Mouse (Mus musculus) midbrain, embryonic 15.5 days (tissue): Measurements from ENCODE around the gene Adgrb3. TPM values are rescaled to one million over a fixed set of nuclear protein-coding genes. Genes with fewer than 3 reads are reported as not detected.

Experiments used
- ATAC-seq: fragments of 200-750 bp; cut with Nextera tagmentation; replicated peaks from 2 replicates; pipeline ENCODE4 v1.8.0; 2017; ENCODE audit warnings: moderate TSS enrichment
- H3K27ac ChIP-seq: fragments of 300-500 bp; sonication (generic); 2 replicates; pipeline ENCODE4 v1.5.1; 2015; ENCODE audit warnings: mild to moderate bottlenecking, inconsistent platforms
- H3K27me3 ChIP-seq: fragments of 300-500 bp; sonication (generic); replicated peaks from 2 replicates; pipeline ENCODE4 v1.6.1; 2015; ENCODE audit warnings: inconsistent platforms
- H3K36me3 ChIP-seq: fragments of 300-500 bp; sonication (generic); replicated peaks from 2 replicates; pipeline ENCODE4 v1.6.1; 2015; ENCODE audit warnings: inconsistent platforms
- H3K4me1 ChIP-seq: fragments of 300-500 bp; sonication (generic); 2 replicates; pipeline ENCODE4 v1.6.1; 2015; ENCODE audit warnings: inconsistent platforms
- H3K4me2 ChIP-seq: fragments of 300-500 bp; sonication (generic); 2 replicates; pipeline ENCODE4 v1.6.1; 2015; ENCODE audit warnings: inconsistent platforms, mild to moderate bottlenecking, moderate library complexity
- H3K4me3 ChIP-seq: fragments of 300-500 bp; sonication (generic); 2 replicates; pipeline ENCODE4 v1.5.1; 2015; ENCODE audit warnings: mild to moderate bottlenecking, inconsistent platforms
- H3K9ac ChIP-seq: fragments of 300-500 bp; sonication (generic); 2 replicates; pipeline ENCODE4 v1.6.1; 2015; ENCODE audit warnings: mild to moderate bottlenecking, inconsistent platforms
- H3K9me3 ChIP-seq: fragments of 300-500 bp; sonication (generic); 2 replicates; pipeline ENCODE4 v1.6.1; 2016; ENCODE audit warnings: inconsistent platforms
- WGBS: fragments of 180-500 bp; shearing (Covaris S2); methylation state at CpG from one replicate; pipeline ENCODE4 v1.1.7; 2015; ENCODE audit warnings: mixed read lengths; 5-methylcytosine and 5-hydroxymethylcytosine counted together
- polyA plus RNA-seq: library from polyadenylated mRNA; unstranded; fragments of >200 nt; fragmentation: Nextera tagmentation; extraction: Ambion mirVana; gene quantifications from 2 replicates; pipeline ENCODE4 v1.2.1, GENCODE M21; 2015

Gene Adgrb3
- polyA plus RNA-seq, 1 experiment from 2014 or later = 60.6 TPM

DNA sequence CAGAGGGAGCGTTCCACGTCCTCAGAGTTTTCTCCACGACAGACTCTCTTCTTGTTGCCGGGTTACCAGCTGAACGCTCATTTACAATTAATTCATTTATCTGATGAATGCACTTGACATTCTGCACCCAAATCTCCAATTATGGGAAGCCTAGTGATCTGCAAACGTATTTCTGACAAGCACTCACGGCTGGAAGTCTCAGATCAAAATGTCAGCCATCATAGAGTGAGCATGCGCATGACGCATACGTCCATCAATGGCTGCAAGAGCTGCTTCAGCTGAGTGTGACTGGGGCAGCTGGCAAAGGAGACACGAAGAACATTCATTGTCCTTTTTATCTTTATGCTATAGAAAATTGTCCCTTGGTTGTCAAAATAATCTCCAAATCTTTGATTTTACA is 637.5 kb downstream of the Adgrb3 start:
- no peak overlapping the region for H3K9ac ChIP-seq
- no peaks in the 10 kb centered on the region for H3K9me3 ChIP-seq
- ATAC-seq = 0 out of 2 replicates have a peak, but pooled peaks have one; percentile 40

DNA sequence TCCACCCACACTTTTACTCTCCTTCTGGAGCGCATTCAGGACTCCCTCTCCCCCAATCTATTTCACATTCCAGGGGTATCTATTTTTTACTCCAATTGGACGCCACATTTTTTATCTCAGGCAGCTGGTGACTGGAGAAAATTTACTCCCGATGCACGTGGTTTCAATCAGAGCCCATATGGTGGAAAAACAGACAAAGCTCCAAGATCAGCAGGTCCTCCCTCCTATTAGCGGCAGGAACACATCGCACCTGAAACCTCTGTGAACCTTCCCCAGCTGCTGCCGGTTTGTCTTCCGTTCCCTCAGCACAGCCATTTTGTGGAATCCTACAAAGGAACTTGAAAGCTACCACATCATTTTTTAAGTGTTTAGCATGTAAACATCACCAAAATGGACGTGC is 640.2 kb downstream of the Adgrb3 start:
- Histone ChIP-seq H3K36me3 (no peaks in the 10 kb centered on the region), H3K9me3 (no peaks in the 10 kb centered on the region), H3K27ac (no peak overlapping the region), H3K4me2 (no peak overlapping the region), H3K9ac (no peak overlapping the region), H3K4me3 (no peak overlapping the region), H3K27me3 (no peaks in the 10 kb centered on the region), H3K4me1 (0 out of 2 replicates have a peak, but pooled peaks cover 2% of the 10 kb centered on the region)
- WGBS = 65% methylated on average over 9 of the region's 9 CpGs
- no peak for ATAC-seq

More for the DNA sequence above, 637.5 kb downstream of the Adgrb3 start:
- Histone ChIP-seq H3K36me3 (no peaks in the 10 kb centered on the region), H3K27me3 (no peaks in the 10 kb centered on the region), H3K4me1 (0 out of 2 replicates have a peak, but pooled peaks cover 2% of the 10 kb centered on the region), H3K4me2 (0 out of 2 replicates have a peak overlapping the region, but pooled peaks have one; percentile 6), H3K4me3 (no peak overlapping the region), H3K27ac (no peak overlapping the region)
- WGBS = 31% methylated on average over 11 of the region's 11 CpGs

DNA sequence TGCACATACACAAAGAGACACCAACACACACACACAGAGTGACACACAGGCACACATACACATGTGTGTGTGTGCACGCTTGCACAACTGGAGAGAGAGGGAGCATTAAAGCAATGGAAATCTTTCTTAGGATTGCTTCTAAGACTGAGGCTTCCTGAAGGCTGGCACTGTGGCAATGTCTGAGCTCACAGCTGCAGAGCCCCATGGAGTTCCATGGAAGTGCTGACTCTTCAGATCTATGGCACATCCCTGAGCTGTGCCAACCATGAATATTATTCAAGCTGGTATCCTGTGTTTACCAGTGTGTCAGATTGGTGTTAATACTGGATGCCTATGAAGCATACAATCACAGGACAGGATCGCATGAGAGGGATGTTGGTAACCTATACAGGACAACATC is 643.6 kb downstream of the Adgrb3 start:
- no peaks in the 10 kb centered on the region for H3K9me3 ChIP-seq
- no peaks in the 10 kb centered on the region for H3K36me3 ChIP-seq
- H3K4me3 ChIP-seq = no peak overlapping the region
- no peaks in the 10 kb centered on the region for H3K4me1 ChIP-seq
- 94% methylated on average over 2 of the region's 2 CpGs for WGBS
- H3K27ac ChIP-seq = no peak overlapping the region
- H3K4me2 ChIP-seq = no peak overlapping the region
- no peak overlapping the region for H3K9ac ChIP-seq
- ATAC-seq = no peak
- no peaks in the 10 kb centered on the region for H3K27me3 ChIP-seq

DNA sequence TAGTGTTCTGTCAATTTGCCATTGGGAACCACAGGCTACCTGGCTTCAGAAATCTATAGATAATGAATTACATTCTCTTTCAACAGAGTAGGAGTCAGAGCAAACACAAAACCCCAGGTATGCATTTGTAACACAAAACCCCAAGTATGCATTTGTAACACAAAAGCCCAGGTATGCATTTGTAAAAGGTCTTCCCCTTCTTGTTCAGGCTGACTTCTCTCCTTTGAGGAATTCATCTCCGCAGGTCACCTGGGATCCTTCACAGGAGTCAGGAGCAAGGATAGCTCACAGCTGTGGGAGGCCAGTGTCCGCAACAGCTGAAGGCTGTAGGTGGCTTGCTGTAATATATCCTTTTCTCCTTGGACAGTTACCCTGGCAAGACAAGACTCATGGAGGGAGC is 647.6 kb downstream of the Adgrb3 start:
- ATAC-seq = no peak
- H3K4me2 ChIP-seq = no peak overlapping the region
- H3K27ac ChIP-seq = 0 out of 2 replicates have a peak overlapping the region, but pooled peaks have one; percentile 29
- 71% methylated on average over 2 of the region's 2 CpGs for WGBS
- H3K4me1 ChIP-seq = peaks cover 32% of the 10 kb centered on the region
- no peaks in the 10 kb centered on the region for H3K9me3 ChIP-seq
- H3K27me3 ChIP-seq = no peaks in the 10 kb centered on the region
- H3K36me3 ChIP-seq = no peaks in the 10 kb centered on the region
- H3K9ac ChIP-seq = no peak overlapping the region
- no peak overlapping the region for H3K4me3 ChIP-seq

DNA sequence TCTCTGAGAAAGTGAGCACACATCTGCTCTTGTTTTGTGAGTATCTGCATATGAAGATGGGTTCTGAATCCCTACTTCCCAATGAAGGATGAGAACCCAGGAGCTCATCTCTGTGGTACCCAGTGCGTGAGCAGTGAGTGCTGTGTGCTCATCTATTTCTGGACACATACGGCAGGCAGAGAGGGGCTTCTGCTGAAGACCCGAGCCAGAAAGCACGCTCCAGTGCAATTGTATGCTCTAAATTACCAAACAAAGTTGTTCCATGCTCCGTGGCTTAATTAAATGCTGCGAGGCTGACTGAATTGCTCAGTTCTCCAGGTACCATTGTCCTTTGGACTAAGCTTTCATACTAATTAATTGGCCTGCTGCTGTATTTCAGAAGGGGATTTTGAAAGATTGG is 648.9 kb downstream of the Adgrb3 start:
- peaks cover 32% of the 10 kb centered on the region for H3K4me1 ChIP-seq
- peak overlapping the region; percentile 78 for H3K27ac ChIP-seq
- no peaks in the 10 kb centered on the region for H3K9me3 ChIP-seq
- no peaks in the 10 kb centered on the region for H3K27me3 ChIP-seq
- WGBS = 10% methylated on average over 6 of the region's 6 CpGs
- no peak overlapping the region for H3K4me2 ChIP-seq
- no peak overlapping the region for H3K4me3 ChIP-seq
- H3K36me3 ChIP-seq = no peaks in the 10 kb centered on the region
- no peak overlapping the region for H3K9ac ChIP-seq
- ATAC-seq = peak; percentile 35

DNA sequence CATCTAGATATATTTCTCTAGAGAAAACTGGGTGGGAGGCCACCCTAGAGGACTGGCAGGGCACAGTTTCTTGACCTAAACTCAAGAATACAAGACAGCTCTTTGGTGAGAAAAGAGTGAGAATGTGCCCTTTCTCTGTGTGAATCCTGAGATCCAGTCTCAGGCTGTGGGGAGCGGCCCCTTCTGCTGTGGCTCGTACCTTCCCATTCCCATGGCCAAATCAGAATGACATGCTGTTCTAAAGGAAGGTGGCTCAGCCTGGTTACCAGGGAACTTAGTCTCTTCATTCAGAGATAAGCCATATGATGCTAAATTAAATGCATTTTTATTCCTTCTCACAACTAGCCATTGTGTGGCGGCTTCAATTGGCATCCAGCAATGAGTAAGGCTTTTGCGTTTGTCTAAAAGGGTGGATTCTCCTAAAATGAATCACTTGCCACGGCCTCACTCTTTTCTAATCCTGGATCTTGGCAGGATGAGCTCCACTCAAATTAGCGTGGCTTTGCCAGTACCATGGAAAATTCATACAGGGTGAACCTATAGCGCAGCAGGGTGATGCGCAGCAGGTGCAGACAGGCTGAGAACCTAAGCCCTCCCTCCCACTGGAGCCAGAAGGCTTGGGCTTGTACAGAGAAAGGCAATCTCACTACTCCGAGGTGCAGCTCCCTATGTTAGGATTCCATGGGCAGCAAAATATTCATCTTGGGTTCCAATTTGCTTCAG is 649.5 kb downstream of the Adgrb3 start:
- H3K27ac ChIP-seq = peak overlapping the region; percentile 78
- no peak overlapping the region for H3K9ac ChIP-seq
- H3K4me3 ChIP-seq = no peak overlapping the region
- peak; percentile 77 for ATAC-seq
- H3K27me3 ChIP-seq = no peaks in the 10 kb centered on the region
- peaks cover 32% of the 10 kb centered on the region for H3K4me1 ChIP-seq
- H3K9me3 ChIP-seq = no peaks in the 10 kb centered on the region
- H3K4me2 ChIP-seq = no peak overlapping the region
- no peaks in the 10 kb centered on the region for H3K36me3 ChIP-seq
- 18% methylated on average over 9 of the region's 9 CpGs for WGBS

DNA sequence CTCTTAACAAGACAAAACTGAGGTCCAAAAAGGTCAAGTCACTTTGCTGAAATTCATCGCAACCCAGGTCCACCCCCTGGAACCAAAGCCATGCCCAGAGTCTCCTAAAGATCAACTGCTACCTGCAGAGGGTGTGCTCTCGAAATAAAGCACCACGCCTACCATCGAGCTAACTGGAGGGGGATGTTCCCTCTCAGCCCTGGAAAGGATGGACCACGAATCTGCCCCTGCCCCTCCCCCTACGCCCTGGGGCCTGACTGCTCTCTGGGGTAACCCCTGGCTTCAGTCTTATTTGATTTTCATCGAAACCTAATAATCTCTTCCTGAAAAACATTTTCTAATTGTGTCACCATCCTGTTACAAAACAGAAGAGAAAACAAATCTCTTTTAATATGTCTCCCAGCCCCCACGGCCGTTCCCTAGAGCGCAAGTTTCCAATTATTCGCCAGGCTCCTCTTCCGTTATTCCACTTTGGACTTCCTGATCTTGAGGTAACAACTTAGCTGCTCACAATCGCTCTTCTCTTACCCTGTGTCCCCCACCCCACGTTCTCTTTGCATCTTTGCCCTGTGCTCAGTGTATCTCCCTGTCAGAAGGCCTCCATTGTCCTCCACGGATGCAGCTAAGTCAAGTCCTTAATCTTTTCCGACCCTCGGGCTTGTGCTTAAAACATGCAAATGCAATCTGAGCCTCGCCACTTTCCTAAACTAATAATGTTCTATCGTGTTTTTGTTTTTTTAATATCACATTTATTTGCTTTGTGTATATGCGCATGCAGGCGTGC is 651.0 kb downstream of the Adgrb3 start:
- Histone ChIP-seq H3K4me2 (no peak overlapping the region), H3K27ac (peak overlapping the region; percentile 16), H3K36me3 (no peaks in the 10 kb centered on the region), H3K4me3 (no peak overlapping the region), H3K4me1 (peaks cover 32% of the 10 kb centered on the region), H3K9me3 (no peaks in the 10 kb centered on the region), H3K27me3 (no peaks in the 10 kb centered on the region), H3K9ac (no peak overlapping the region)
- ATAC-seq = peak; percentile 57
- WGBS = 27% methylated on average over 21 of the region's 21 CpGs

DNA sequence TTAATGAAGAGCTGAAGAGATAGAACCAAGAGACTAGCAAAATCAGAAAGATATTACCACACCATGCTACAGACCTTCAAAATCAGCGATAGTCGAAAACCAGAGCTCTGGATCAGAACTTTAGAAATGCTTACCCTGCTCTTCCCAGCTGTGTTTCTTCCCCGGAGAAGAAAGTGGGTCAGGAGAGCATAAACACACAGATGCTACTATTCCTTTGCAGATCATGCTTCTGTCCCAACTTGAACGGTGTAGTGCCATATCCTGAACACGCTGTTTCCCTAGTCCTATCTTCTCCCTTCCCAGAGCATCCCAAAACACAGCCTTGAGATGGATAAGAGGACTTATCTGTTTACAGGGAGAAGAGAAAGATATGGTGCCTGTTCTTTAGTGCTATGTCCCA is 662.4 kb downstream of the Adgrb3 start:
- Histone ChIP-seq H3K27ac (peak overlapping the region; percentile 68; the same call in 1 of the 2 replicates), H3K9me3 (no peaks in the 10 kb centered on the region), H3K9ac (no peak overlapping the region), H3K36me3 (no peaks in the 10 kb centered on the region), H3K4me1 (peaks cover 10% of the 10 kb centered on the region), H3K4me3 (no peak overlapping the region), H3K4me2 (no peak overlapping the region), H3K27me3 (no peaks in the 10 kb centered on the region)
- no peak for ATAC-seq
- 96% methylated on average over 5 of the region's 5 CpGs for WGBS

DNA sequence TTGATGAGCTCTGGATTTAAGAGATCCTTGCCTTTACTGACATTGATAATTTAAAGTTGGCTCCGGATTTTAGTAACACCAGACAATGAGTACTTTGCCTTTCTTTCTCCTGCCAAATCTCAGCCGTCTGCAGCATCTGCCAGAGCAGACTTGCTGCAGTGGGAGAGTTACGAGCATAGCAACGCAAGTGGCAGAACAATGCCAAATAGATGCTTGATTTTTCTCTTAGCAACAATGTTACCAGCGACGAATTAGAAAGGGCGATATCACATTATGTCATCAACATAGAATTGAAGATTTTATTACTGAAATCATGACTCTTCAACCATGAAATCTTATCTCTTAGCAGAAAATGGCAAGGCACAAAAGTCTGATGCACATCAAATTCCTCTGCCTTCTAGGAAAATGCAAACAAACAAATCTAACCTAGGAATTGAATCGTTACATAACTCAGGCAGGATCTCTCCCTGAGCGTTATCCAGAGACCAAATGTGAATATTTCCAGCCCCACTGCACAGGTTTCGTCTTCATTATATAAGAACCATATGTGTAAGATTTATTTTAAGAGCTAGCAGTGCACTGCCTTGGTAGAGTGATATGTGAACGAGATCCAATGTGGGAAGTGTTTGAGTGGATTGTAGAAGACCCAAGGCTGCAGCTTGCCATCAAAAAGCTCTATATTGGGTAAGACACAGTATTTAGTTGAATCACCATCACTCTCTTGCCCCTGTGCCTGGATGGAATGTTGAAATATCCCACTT is 663.3 kb downstream of the Adgrb3 start:
- peaks cover 10% of the 10 kb centered on the region for H3K4me1 ChIP-seq
- H3K4me3 ChIP-seq = no peak overlapping the region
- 28% methylated on average over 11 of the region's 11 CpGs for WGBS
- H3K9ac ChIP-seq = no peak overlapping the region
- H3K27me3 ChIP-seq = no peaks in the 10 kb centered on the region
- ATAC-seq = peak; percentile 78
- H3K9me3 ChIP-seq = no peaks in the 10 kb centered on the region
- peak overlapping the region; percentile 19; the same call in 1 of the 2 replicates for H3K4me2 ChIP-seq
- no peaks in the 10 kb centered on the region for H3K36me3 ChIP-seq
- H3K27ac ChIP-seq = peak overlapping the region; percentile 68

DNA sequence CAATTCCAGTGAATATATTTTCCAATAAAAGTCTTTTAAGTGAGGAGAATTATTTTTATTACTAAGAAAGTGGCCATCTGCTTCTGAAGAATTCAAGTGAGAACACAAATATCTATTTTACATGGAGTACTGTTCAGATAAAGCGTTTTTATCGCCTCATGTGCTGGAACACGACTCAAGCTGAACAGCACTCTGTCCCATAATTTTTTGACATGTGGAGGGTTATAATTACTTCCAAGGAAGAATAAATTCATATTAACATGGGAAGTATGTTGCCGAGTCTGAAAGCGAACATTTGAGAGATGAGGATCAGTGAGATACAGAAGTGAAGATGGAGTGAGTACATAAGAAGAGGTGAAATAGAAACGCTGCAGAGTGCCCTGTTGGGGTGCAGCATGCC is 665.9 kb downstream of the Adgrb3 start:
- Histone ChIP-seq H3K4me1 (peaks cover 10% of the 10 kb centered on the region), H3K9ac (no peak overlapping the region), H3K9me3 (no peaks in the 10 kb centered on the region), H3K36me3 (no peaks in the 10 kb centered on the region), H3K4me3 (no peak overlapping the region), H3K4me2 (no peak overlapping the region), H3K27me3 (no peaks in the 10 kb centered on the region), H3K27ac (no peak overlapping the region)
- ATAC-seq = no peak
- WGBS = 80% methylated on average over 6 of the region's 6 CpGs

DNA sequence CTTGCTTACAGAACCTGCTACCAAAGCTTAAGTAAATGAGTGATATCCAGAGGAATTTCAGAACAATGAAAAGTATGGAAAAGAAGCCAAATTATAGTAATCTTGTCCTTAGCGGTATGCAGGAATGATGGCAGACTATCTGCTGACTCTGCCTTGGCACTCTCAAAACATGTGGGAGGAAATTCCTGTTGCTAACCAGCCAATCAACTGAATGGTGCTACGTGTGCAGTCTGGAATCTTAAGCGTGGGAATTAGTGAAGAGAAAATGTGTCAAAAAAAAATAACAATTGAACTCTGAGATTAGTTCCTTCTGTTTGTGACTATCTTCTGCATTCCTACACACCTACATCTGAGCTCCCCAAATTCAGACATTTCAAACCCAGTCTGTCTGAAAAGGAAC is 683.3 kb downstream of the Adgrb3 start:
- H3K4me3 ChIP-seq = no peak overlapping the region
- 78% methylated on average over 3 of the region's 3 CpGs for WGBS
- no peaks in the 10 kb centered on the region for H3K9me3 ChIP-seq
- H3K36me3 ChIP-seq = no peaks in the 10 kb centered on the region
- no peak for ATAC-seq
- no peak overlapping the region for H3K27ac ChIP-seq
- H3K9ac ChIP-seq = no peak overlapping the region
- H3K4me1 ChIP-seq = no peaks in the 10 kb centered on the region
- no peak overlapping the region for H3K4me2 ChIP-seq
- no peaks in the 10 kb centered on the region for H3K27me3 ChIP-seq
